Mouse (Mus musculus) forebrain, embryonic 13.5 days (tissue): ENCODE results near the gene Mctp2. TPM values are rescaled to one million over a fixed set of nuclear protein-coding genes. Genes with fewer than 3 reads are reported as not detected.

Source experiments
- ATAC-seq: fragments of 200-750 bp; cut with Nextera tagmentation; 2 replicates; pipeline ENCODE4 v1.8.0; 2017
- H3K27ac ChIP-seq: fragments of 300-500 bp; sonication (generic); 2 replicates; pipeline ENCODE4 v1.5.1; 2015; ENCODE audit warnings: inconsistent platforms, mild to moderate bottlenecking, moderate library complexity
- H3K27me3 ChIP-seq: fragments of 300-500 bp; sonication (generic); 2 replicates; pipeline ENCODE4 v1.6.1; 2015; ENCODE audit warnings: mild to moderate bottlenecking, inconsistent platforms
- H3K36me3 ChIP-seq: fragments of 300-500 bp; sonication (generic); 2 replicates; pipeline ENCODE4 v1.6.1; 2015; ENCODE audit warnings: mild to moderate bottlenecking, inconsistent platforms; ENCODE audit not compliant: poor library complexity, severe bottlenecking
- H3K4me1 ChIP-seq: fragments of 300-500 bp; sonication (generic); 2 replicates; pipeline ENCODE4 v1.6.1; 2015; ENCODE audit warnings: inconsistent platforms
- H3K4me2 ChIP-seq: fragments of 300-500 bp; sonication (generic); 2 replicates; pipeline ENCODE4 v1.6.1; 2015; ENCODE audit warnings: inconsistent platforms, mild to moderate bottlenecking, moderate library complexity
- H3K4me3 ChIP-seq: fragments of 300-500 bp; sonication (generic); 2 replicates; pipeline ENCODE4 v1.5.1; 2015; ENCODE audit warnings: mild to moderate bottlenecking, inconsistent platforms
- H3K9ac ChIP-seq: fragments of 300-500 bp; sonication (generic); 2 replicates; pipeline ENCODE4 v1.6.1; 2015; ENCODE audit warnings: mild to moderate bottlenecking, inconsistent platforms
- H3K9me3 ChIP-seq: fragments of 300-500 bp; sonication (generic); replicated peaks from 2 replicates; pipeline ENCODE4 v1.6.1; 2016; ENCODE audit warnings: inconsistent platforms
- WGBS: fragments of 180-500 bp; shearing (Covaris S2); methylation state at CpG from one replicate; pipeline ENCODE4 v1.1.7; 2015; 5-methylcytosine and 5-hydroxymethylcytosine counted together
- polyA plus RNA-seq: library from polyadenylated mRNA; unstranded; fragments of >200 nt; fragmentation: Nextera tagmentation; extraction: Ambion mirVana; gene quantifications from 2 replicates; pipeline ENCODE4 v1.2.1, GENCODE M21; 2015

Mctp2 gene
- polyA plus RNA-seq, 1 experiment from 2014 or later: 0.13 TPM

DNA sequence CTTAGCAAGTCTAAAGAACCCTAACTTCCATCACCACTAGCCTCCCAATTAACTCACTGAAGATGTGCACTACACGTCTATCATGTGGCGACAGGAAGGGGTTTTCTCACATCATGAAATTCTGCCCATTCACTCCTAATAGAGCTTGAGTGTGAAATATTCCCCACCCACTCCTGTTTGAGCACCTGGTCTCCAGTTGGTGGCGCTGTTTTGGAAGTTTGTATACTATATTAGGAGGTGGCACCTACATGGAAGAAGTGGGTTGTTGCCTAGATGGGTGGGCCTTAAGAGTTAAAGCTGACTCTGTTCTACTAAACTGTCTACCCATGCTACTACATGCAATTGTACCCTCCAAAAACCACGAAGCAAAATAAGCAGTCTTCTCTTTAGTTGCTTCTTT is 4.7 kb downstream of the Mctp2 start:
- Histone ChIP-seq H3K4me2 (no peak overlapping the region), H3K27ac (no peak overlapping the region), H3K4me1 (peaks cover 9% of the 10 kb centered on the region), H3K9ac (no peak overlapping the region), H3K4me3 (no peak overlapping the region), H3K9me3 (no peaks in the 10 kb centered on the region), H3K27me3 (peaks cover 19% of the 10 kb centered on the region), H3K36me3 (no peaks in the 10 kb centered on the region)
- WGBS: 75% methylated on average over 4 of the region's 4 CpGs
- ATAC-seq: no peak

DNA sequence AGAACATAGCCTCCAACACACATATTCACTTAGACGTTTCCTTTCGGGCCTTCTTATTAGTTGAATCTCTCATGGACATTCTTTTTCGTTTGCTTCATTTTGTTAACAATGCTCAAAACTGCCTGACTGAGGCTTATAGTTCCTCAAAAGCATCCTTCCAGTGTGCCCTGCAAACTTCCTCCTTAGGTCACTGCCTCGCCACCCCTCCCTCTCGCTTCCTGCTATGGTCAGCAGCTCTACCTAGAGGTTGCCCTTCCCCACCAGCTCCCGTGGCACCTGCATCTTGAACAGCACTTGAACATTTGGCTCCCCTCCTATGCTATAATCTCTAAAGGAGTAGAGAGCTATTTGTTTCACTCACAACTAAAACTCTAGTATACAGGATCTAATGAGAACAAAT is 6.7 kb downstream of the Mctp2 start:
- no peaks in the 10 kb centered on the region for H3K27me3 ChIP-seq
- ATAC-seq: no peak
- H3K36me3 ChIP-seq: no peaks in the 10 kb centered on the region
- H3K9ac ChIP-seq: no peak overlapping the region
- no peaks in the 10 kb centered on the region for H3K9me3 ChIP-seq
- WGBS: 90% methylated on average over 6 of the region's 6 CpGs
- H3K4me2 ChIP-seq: no peak overlapping the region
- no peak overlapping the region for H3K4me3 ChIP-seq
- 0 out of 2 replicates have a peak, but pooled peaks cover 5% of the 10 kb centered on the region for H3K4me1 ChIP-seq
- no peak overlapping the region for H3K27ac ChIP-seq

- no peak overlapping the region for H3K4me2 ChIP-seq
- H3K9me3 ChIP-seq: no peaks in the 10 kb centered on the region
- 96% methylated on average over 5 of the region's 5 CpGs for WGBS
- H3K27ac ChIP-seq: no peak overlapping the region
- no peaks in the 10 kb centered on the region for H3K36me3 ChIP-seq
- H3K4me3 ChIP-seq: no peak overlapping the region
- 0 out of 2 replicates have a peak, but pooled peaks cover 5% of the 10 kb centered on the region for H3K4me1 ChIP-seq
- no peak overlapping the region for H3K9ac ChIP-seq
- ATAC-seq: no peak
- H3K27me3 ChIP-seq: no peaks in the 10 kb centered on the region
These were observed 9.4 kb downstream of the Mctp2 start for GRCm38 (mm10) chr7:72297013-72297412.

GRCm38 (mm10) chr7:72296171-72296570 is 10.2 kb downstream of the Mctp2 start:
- ATAC-seq: no peak
- 34% methylated on average over 2 of the region's 2 CpGs for WGBS
- Histone ChIP-seq H3K4me2 (no peak overlapping the region), H3K36me3 (no peaks in the 10 kb centered on the region), H3K4me3 (no peak overlapping the region), H3K27me3 (no peaks in the 10 kb centered on the region), H3K9me3 (no peaks in the 10 kb centered on the region), H3K27ac (no peak overlapping the region), H3K9ac (no peak overlapping the region), H3K4me1 (0 out of 2 replicates have a peak, but pooled peaks cover 5% of the 10 kb centered on the region)

- Histone ChIP-seq H3K9me3 (no peaks in the 10 kb centered on the region), H3K4me2 (no peak overlapping the region), H3K36me3 (no peaks in the 10 kb centered on the region), H3K4me3 (no peak overlapping the region), H3K27ac (no peak overlapping the region), H3K4me1 (0 out of 2 replicates have a peak, but pooled peaks cover 5% of the 10 kb centered on the region), H3K27me3 (no peaks in the 10 kb centered on the region), H3K9ac (no peak overlapping the region)
- 79% methylated on average over 2 of the region's 2 CpGs for WGBS
- ATAC-seq: no peak
These were observed 11.5 kb downstream of the Mctp2 start for GRCm38 (mm10) chr7:72294886-72295285.

- Histone ChIP-seq H3K36me3 (no peaks in the 10 kb centered on the region), H3K4me3 (no peak overlapping the region), H3K27ac (no peak overlapping the region), H3K9me3 (no peaks in the 10 kb centered on the region), H3K9ac (no peak overlapping the region), H3K27me3 (no peaks in the 10 kb centered on the region), H3K4me2 (no peak overlapping the region), H3K4me1 (0 out of 2 replicates have a peak, but pooled peaks cover 5% of the 10 kb centered on the region)
- ATAC-seq: no peak
- 77% methylated on average over 4 of the region's 4 CpGs for WGBS
These were observed 12.4 kb downstream of the Mctp2 start for GRCm38 (mm10) chr7:72293784-72294538.

DNA sequence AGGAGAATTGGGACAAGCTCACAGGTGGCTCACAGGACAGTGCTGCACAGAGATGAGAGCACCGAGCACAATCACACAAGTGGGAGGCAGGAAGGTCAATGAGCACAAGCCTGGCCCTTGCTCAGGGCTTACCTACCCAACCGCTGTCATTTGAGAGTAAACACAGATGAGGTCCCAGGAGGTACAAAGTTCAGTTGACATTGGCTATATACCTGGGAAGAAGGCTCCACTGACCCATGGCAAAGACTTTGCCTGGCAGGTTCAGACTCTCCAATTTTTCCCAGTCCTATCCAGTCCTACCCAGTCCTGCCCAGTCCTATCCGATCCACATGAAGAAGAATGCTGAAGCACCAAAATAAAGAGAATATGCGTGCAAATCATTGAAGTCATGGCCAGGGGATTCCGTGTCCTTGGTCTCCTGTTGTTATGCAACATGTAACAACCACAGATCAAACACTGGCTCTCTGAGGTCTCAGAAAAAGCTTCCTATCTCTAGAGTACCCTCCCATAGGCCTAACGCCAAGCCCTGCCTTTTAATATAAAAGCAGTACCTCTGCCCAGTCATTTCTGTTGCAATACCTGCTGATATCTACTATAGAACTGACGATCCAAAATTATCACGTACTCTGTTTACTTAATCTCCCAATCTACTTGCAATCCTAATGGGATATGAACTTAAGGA is 14.0 kb downstream of the Mctp2 start:
- no peak overlapping the region for H3K4me3 ChIP-seq
- H3K4me1 ChIP-seq: 0 out of 2 replicates have a peak, but pooled peaks cover 5% of the 10 kb centered on the region
- WGBS: 91% methylated on average over 8 of the region's 8 CpGs
- H3K27me3 ChIP-seq: no peaks in the 10 kb centered on the region
- no peaks in the 10 kb centered on the region for H3K36me3 ChIP-seq
- H3K9ac ChIP-seq: no peak overlapping the region
- no peak overlapping the region for H3K27ac ChIP-seq
- H3K4me2 ChIP-seq: no peak overlapping the region
- no peak for ATAC-seq
- no peaks in the 10 kb centered on the region for H3K9me3 ChIP-seq

DNA sequence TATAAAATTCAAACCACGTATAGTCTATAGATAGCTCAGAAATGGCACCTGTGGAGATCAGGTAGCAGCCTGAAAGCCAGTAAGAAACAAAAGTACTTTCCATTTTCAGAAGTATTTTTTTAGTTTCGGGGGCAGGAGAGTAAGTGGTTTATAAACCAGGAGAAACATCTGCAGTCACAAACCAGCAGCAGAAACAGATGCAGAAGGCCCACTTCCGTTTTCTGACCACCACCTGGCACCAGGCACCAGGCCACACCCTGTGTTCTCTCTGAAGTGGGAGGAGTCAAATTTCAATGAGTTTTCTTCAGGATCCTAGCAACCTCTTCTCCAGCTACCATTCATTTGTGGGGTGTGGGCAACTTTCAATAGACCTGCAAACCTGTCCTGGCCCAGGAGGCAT is 25.7 kb downstream of the Mctp2 start:
- no peak overlapping the region for H3K4me2 ChIP-seq
- ATAC-seq: no peak
- no peaks in the 10 kb centered on the region for H3K9me3 ChIP-seq
- WGBS: 86% methylated on average over 3 of the region's 3 CpGs
- H3K36me3 ChIP-seq: no peaks in the 10 kb centered on the region
- no peaks in the 10 kb centered on the region for H3K4me1 ChIP-seq
- H3K27me3 ChIP-seq: no peaks in the 10 kb centered on the region
- no peak overlapping the region for H3K4me3 ChIP-seq
- no peak overlapping the region for H3K27ac ChIP-seq
- no peak overlapping the region for H3K9ac ChIP-seq

- H3K36me3 ChIP-seq: no peaks in the 10 kb centered on the region
- H3K27me3 ChIP-seq: no peaks in the 10 kb centered on the region
- 86% methylated on average over 2 of the region's 2 CpGs for WGBS
- no peak overlapping the region for H3K4me2 ChIP-seq
- no peaks in the 10 kb centered on the region for H3K4me1 ChIP-seq
- no peaks in the 10 kb centered on the region for H3K9me3 ChIP-seq
- H3K27ac ChIP-seq: no peak overlapping the region
- ATAC-seq: no peak
- no peak overlapping the region for H3K9ac ChIP-seq
- no peak overlapping the region for H3K4me3 ChIP-seq
These were observed 28.0 kb downstream of the Mctp2 start for GRCm38 (mm10) chr7:72278412-72278811.

DNA sequence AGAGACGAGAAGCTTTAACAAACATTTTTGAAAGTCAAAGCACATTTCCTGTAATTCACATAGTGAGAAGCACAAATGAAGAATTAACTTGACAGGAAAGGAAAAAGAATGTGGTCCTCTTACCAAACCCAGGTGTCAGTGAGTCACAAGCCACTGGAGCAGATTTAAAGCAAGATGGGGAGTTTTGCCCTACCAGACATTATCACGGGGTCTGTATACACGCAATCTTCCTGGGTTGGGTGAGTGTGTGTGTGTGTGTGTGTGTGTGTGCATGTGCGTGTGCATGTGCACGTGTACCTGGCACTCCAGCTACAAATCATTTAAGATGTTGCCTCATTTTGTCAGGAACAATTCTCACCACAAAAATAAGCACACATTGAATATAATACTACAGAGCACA is 30.9 kb downstream of the Mctp2 start:
- WGBS: 90% methylated on average over 5 of the region's 5 CpGs
- no peaks in the 10 kb centered on the region for H3K27me3 ChIP-seq
- no peaks in the 10 kb centered on the region for H3K4me1 ChIP-seq

GRCm38 (mm10) chr7:72271546-72271945 is 34.9 kb downstream of the Mctp2 start:
- no peak overlapping the region for H3K27ac ChIP-seq
- no peak overlapping the region for H3K4me3 ChIP-seq
- no peaks in the 10 kb centered on the region for H3K9me3 ChIP-seq
- 86% methylated on average over 6 of the region's 6 CpGs for WGBS
- H3K36me3 ChIP-seq: no peaks in the 10 kb centered on the region
- no peak for ATAC-seq
- H3K4me2 ChIP-seq: no peak overlapping the region
- no peaks in the 10 kb centered on the region for H3K27me3 ChIP-seq
- no peak overlapping the region for H3K9ac ChIP-seq
- no peaks in the 10 kb centered on the region for H3K4me1 ChIP-seq

More for the DNA sequence above, 30.9 kb downstream of the Mctp2 start:
- no peak overlapping the region for H3K9ac ChIP-seq
- no peak overlapping the region for H3K4me3 ChIP-seq
- no peak overlapping the region for H3K27ac ChIP-seq
- no peak overlapping the region for H3K4me2 ChIP-seq
- no peak for ATAC-seq
- H3K9me3 ChIP-seq: no peaks in the 10 kb centered on the region
- no peaks in the 10 kb centered on the region for H3K36me3 ChIP-seq

DNA sequence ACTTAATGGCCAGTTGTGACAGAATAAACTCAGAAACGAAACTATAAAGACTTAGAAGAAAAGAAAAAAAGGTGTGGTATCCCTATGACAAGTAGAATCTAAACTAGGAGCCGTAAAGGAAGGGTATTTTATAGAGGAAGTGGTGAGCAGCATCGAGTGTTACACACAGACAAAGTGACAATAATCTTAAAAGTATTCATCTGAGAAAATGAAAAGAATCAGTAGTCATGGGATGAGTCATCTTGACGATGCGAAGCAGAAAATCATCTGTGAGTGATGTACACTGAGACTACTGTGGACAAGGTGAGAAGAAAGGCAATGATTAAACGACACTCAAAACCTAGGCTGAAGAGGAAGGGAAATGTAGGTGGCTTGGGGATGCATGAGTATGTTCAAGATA is 36.4 kb downstream of the Mctp2 start:
- H3K4me2 ChIP-seq: no peak overlapping the region
- H3K27ac ChIP-seq: no peak overlapping the region
- no peaks in the 10 kb centered on the region for H3K36me3 ChIP-seq
- H3K4me3 ChIP-seq: no peak overlapping the region
- no peak for ATAC-seq
- no peaks in the 10 kb centered on the region for H3K27me3 ChIP-seq
- H3K9me3 ChIP-seq: no peaks in the 10 kb centered on the region
- H3K9ac ChIP-seq: no peak overlapping the region
- WGBS: 86% methylated on average over 6 of the region's 6 CpGs
- H3K4me1 ChIP-seq: no peaks in the 10 kb centered on the region
